Mouse (Mus musculus): Measurements from ENCODE around the gene Rybp. TPM values are rescaled to one million over a fixed set of nuclear protein-coding genes. Genes with fewer than 3 reads are reported as not detected.

Rybp gene
- 16.7 and 16.9 TPM in 2 replicates for polyA plus RNA-seq (2014; fragmentation: Nextera tagmentation; extraction: Ambion mirVana)

DNA sequence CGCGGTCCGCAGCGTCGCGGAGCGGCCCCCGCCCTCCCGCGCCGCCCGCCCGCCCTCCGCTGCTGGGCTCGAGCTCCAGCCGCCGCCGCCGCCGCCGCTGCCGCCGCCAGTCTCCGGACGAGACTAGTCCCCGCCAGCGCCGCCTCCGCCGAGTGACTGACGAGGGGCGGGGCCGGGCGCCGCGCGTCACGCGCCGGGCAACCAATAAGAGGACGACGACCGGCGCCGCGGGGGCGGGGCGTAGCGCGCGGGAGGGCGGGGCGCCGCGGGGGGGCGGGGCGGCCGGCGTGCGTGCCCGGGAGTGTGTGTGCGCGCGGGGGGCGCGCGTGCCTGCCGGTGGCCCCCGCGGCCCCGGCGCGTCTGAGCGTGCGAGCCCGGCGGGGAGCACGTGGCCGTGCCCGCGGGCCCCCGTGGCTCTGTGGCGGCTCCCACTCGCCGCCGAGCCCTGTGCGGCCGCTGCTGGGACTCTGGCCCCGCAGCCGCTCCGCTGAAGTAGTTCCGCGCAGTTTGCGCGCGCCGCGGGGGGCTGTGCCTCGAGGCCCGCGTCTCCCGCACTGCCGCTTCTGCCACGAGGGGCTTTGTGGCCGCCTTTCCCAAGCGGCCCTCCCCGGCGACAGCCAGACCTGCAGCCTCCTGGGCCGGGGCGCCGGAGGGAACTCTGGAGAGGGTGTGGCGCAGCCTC lies at the start of gene Rybp:
TSS of gene Rybp (minus strand) at position 152 of the 682 bp plus-strand sequence.
- Histone ChIP-seq H3K9ac (ENCODE audit: low read length) (peak within 1 kb of the TSS; percentile 95), H3K4me3 (ENCODE audit: low read depth, low read length) (peak within 1 kb of the TSS; percentile 68), H3K4me2 (ENCODE audit: low read length) (peak within 1 kb of the TSS; percentile 91), H3K4me1 (ENCODE audit: control insufficient read depth, insufficient read depth, low read length) (peaks cover 23% of the 10 kb centered on the region), H3K36me3 (ENCODE audit: control insufficient read depth, insufficient read depth, low read length) (no peaks in the 10 kb centered on the region), H3K27ac (ENCODE audit: low read depth, low read length) (peak within 1 kb of the TSS; percentile 98), H3K27me3 (replicated peaks; ENCODE audit: control insufficient read depth, insufficient read depth, low read length) (0 out of 2 replicates have a peak, but pooled peaks cover 2% of the 10 kb centered on the region), H3K9me3 (replicated peaks; ENCODE audit: control insufficient read depth, low read length) (no peaks in the 10 kb centered on the region; the same call in 1 of the 2 replicates)
- DNase-seq (ENCODE audit: low spot score) (peak; percentile 96), ATAC-seq (peak; percentile 97)
- WGBS: under 1% methylated on average over 52 of the region's 112 CpGs

DNA sequence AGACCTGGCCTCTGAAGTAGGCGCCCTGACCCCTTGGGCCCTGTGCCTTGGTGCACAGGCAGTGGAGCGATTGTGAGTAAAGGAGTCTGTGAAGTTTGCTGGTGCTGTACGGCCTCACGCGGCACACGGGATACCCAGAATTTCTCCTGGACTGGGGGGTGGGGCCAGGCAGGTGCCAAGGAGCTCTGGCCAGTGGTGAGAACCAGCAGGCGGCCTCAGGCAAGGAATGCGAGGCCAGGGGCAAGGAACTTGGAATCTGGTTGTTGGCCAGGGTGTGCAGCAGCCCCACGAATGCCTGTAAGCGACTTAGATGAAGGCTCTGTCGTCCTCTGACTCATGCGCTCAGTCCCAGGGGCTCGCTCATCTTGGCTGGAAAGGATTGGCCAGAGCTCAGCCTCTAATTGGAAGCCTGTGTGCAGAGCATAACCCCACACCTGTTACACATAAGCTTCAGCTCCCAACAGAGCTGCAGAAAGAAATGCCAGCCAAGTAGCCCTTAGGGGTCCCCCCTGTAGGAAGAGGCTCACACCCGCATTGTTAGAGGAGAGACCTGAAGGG lies 49.4 kb upstream of the Rybp start:
- 0 out of 2 replicates have a peak, but pooled peaks cover 4% of the 10 kb centered on the region for H3K27me3 ChIP-seq (replicated peaks; ENCODE audit: control insufficient read depth, insufficient read depth, low read length)

DNA sequence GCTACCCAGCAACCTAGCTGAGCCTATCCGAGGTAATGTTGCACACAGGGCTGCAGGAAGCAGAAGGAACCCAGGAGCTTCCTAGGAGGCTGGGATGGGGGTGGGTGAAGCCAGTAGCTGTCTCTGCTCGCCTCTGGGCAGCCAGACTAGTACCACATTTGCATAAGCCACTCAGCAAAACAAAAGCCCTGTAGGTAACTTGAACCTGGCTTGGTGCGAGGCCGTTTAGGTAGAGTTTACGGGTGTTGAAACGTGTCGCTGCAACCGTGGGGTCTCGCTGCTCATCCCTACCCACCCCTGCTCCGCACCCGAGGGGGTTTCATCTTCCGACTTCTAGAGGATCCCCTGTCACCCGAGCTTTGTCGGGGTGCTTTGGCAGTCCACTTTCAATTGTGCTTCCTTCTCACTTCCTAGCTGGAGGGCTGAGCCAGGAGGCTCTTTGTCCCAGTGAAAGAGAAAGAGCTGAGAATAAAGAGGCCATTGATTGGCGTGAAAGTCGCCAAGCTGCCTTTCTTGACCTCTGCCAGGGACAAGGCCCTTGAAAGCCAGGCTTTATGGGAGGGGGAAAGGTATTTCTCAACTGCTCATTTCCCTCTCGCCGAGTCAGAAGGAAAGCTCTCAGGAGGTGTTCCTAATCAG lies 48.3 kb upstream of the Rybp start:
- Histone ChIP-seq H3K4me1 (ENCODE audit: control insufficient read depth, insufficient read depth, low read length) (peaks cover 15% of the 10 kb centered on the region), H3K4me3 (ENCODE audit: low read depth, low read length) (no peak overlapping the region), H3K9ac (ENCODE audit: low read length) (0 out of 2 replicates have a peak overlapping the region, but pooled peaks have one; percentile 29), H3K36me3 (ENCODE audit: control insufficient read depth, insufficient read depth, low read length) (no peaks in the 10 kb centered on the region), H3K4me2 (ENCODE audit: low read length) (peak overlapping the region; percentile 29; the same call in 1 of the 2 replicates), H3K27ac (ENCODE audit: low read depth, low read length) (no peak overlapping the region), H3K27me3 (replicated peaks; ENCODE audit: control insufficient read depth, insufficient read depth, low read length) (0 out of 2 replicates have a peak, but pooled peaks cover 4% of the 10 kb centered on the region), H3K9me3 (replicated peaks; ENCODE audit: control insufficient read depth, low read length) (no peaks in the 10 kb centered on the region)
- peak; percentile 47 for DNase-seq (ENCODE audit: low spot score)
- ATAC-seq: peak; percentile 38; the same call in 1 of the 2 replicates
- 5% methylated on average over 18 of the region's 18 CpGs for WGBS

More for the DNA sequence above, 49.4 kb upstream of the Rybp start:
- Histone ChIP-seq H3K4me1 (ENCODE audit: control insufficient read depth, insufficient read depth, low read length) (peaks cover 15% of the 10 kb centered on the region), H3K9me3 (replicated peaks; ENCODE audit: control insufficient read depth, low read length) (no peaks in the 10 kb centered on the region), H3K4me2 (ENCODE audit: low read length) (no peak overlapping the region), H3K27ac (ENCODE audit: low read depth, low read length) (no peak overlapping the region), H3K9ac (ENCODE audit: low read length) (no peak overlapping the region), H3K36me3 (ENCODE audit: control insufficient read depth, insufficient read depth, low read length) (no peaks in the 10 kb centered on the region), H3K4me3 (ENCODE audit: low read depth, low read length) (no peak overlapping the region)
- 14% methylated on average over 14 of the region's 14 CpGs for WGBS
- 0 out of 2 replicates have a peak, but pooled peaks have one; percentile 36 for ATAC-seq
- peak; percentile 45 for DNase-seq (ENCODE audit: low spot score)

DNA sequence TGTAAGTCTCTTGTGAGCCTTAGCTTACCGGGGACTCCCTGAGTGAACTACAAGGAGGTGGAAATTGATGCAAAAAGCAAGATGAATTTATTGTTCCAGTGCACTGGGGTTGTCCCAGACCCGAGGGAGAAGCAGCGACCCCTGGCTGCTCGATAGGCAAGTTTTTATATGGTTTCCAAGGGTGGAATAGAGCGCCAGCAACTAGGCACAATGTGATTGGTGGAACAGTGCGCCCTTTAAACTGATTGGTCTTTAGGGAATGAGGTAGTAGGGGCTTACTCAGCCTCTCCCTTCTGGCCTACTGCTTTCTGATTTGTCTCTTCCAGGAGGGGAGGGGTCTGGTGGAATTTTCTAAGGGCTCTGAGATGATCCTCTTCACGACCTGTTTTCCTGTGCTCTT lies 46.5 kb upstream of the Rybp start:
- no peak for DNase-seq (ENCODE audit: low spot score)
- peaks cover 15% of the 10 kb centered on the region for H3K4me1 ChIP-seq (ENCODE audit: control insufficient read depth, insufficient read depth, low read length)
- ATAC-seq: no peak
- no peak overlapping the region for H3K9ac ChIP-seq (ENCODE audit: low read length)
- no peaks in the 10 kb centered on the region for H3K36me3 ChIP-seq (ENCODE audit: control insufficient read depth, insufficient read depth, low read length)
- H3K9me3 ChIP-seq (replicated peaks; ENCODE audit: control insufficient read depth, low read length): no peaks in the 10 kb centered on the region
- H3K4me3 ChIP-seq (ENCODE audit: low read depth, low read length): no peak overlapping the region
- 0 out of 2 replicates have a peak, but pooled peaks cover 4% of the 10 kb centered on the region for H3K27me3 ChIP-seq (replicated peaks; ENCODE audit: control insufficient read depth, insufficient read depth, low read length)
- H3K27ac ChIP-seq (ENCODE audit: low read depth, low read length): no peak overlapping the region
- WGBS: 79% methylated on average over 7 of the region's 7 CpGs
- H3K4me2 ChIP-seq (ENCODE audit: low read length): no peak overlapping the region

DNA sequence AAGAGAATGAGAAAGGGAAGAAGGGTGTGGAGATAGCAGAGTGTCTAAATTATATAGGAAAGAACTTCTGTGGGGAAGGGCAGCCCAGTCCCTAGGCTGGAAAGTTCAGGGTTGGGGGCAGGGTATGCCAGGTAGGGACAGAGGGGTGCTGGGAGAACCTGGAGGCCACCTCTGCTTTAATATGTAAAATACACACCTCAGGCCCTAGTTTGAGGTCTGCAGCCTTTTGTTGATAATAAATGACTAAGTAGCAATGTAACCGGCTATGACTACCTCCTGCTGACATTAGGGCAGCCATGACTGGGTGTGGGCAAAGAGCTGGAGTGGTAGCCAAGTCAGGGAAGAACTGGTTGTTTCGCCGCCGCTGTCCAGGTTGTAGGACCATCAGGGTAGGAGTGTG lies 45.2 kb upstream of the Rybp start:
- WGBS: 75% methylated on average over 4 of the region's 4 CpGs
- H3K36me3 ChIP-seq (ENCODE audit: control insufficient read depth, insufficient read depth, low read length): no peaks in the 10 kb centered on the region
- no peaks in the 10 kb centered on the region for H3K9me3 ChIP-seq (replicated peaks; ENCODE audit: control insufficient read depth, low read length)
- ATAC-seq: no peak
- H3K4me3 ChIP-seq (ENCODE audit: low read depth, low read length): no peak overlapping the region
- H3K4me1 ChIP-seq (ENCODE audit: control insufficient read depth, insufficient read depth, low read length): peaks cover 15% of the 10 kb centered on the region
- H3K9ac ChIP-seq (ENCODE audit: low read length): no peak overlapping the region
- no peak overlapping the region for H3K27ac ChIP-seq (ENCODE audit: low read depth, low read length)
- H3K27me3 ChIP-seq (replicated peaks; ENCODE audit: control insufficient read depth, insufficient read depth, low read length): 0 out of 2 replicates have a peak, but pooled peaks cover 4% of the 10 kb centered on the region
- H3K4me2 ChIP-seq (ENCODE audit: low read length): no peak overlapping the region
- DNase-seq (ENCODE audit: low spot score): no peak

DNA sequence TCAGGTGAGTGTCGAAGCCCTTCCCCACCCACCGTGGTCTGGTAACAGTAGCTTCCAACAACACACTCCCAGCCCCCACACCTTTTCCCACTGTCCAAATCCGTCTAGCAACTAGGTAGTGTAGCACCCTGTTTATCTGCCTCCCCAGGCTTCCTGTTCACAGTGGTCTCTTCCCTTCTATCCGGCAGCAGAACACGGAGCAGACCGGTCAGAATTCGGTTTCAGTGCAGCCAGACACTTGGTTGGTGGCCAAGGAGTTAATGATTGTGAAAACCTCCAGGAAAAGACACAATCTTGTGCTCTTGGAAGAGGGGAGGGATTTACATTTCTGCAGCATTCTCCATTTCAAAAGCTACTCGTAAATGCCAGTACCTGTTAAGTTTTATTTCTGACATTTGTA lies 44.3 kb upstream of the Rybp start:
- Histone ChIP-seq H3K9ac (ENCODE audit: low read length) (no peak overlapping the region), H3K9me3 (replicated peaks; ENCODE audit: control insufficient read depth, low read length) (no peaks in the 10 kb centered on the region), H3K4me2 (ENCODE audit: low read length) (no peak overlapping the region), H3K4me3 (ENCODE audit: low read depth, low read length) (no peak overlapping the region), H3K27me3 (replicated peaks; ENCODE audit: control insufficient read depth, insufficient read depth, low read length) (0 out of 2 replicates have a peak, but pooled peaks cover 4% of the 10 kb centered on the region), H3K36me3 (ENCODE audit: control insufficient read depth, insufficient read depth, low read length) (no peaks in the 10 kb centered on the region), H3K4me1 (ENCODE audit: control insufficient read depth, insufficient read depth, low read length) (peaks cover 11% of the 10 kb centered on the region), H3K27ac (ENCODE audit: low read depth, low read length) (no peak overlapping the region)
- no peak for ATAC-seq
- DNase-seq (ENCODE audit: low spot score): no peak
- 47% methylated on average over 8 of the region's 8 CpGs for WGBS

DNA sequence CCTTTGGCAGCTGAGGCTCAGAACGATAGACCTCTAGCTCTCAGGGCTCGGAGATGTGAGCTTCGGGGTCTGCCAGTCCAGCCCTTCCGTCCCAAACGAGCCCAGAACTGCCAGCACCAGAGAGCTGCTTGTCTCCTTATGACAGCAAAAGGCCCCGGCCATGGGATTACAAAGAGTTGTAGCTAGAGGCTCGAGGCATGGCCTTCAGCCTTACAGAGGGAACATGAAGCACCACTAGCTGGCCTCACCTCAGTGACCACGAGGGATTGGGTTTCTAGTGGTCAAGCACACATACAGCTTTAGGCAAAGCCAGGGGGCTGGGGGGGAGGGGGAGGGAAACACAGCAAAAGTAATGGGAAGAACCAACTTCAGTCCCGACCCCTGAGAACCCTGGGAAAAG lies 43.8 kb upstream of the Rybp start:
- no peak for ATAC-seq
- 76% methylated on average over 9 of the region's 9 CpGs for WGBS
- Histone ChIP-seq H3K9ac (ENCODE audit: low read length) (no peak overlapping the region), H3K27me3 (replicated peaks; ENCODE audit: control insufficient read depth, insufficient read depth, low read length) (0 out of 2 replicates have a peak, but pooled peaks cover 4% of the 10 kb centered on the region), H3K36me3 (ENCODE audit: control insufficient read depth, insufficient read depth, low read length) (no peaks in the 10 kb centered on the region), H3K9me3 (replicated peaks; ENCODE audit: control insufficient read depth, low read length) (no peaks in the 10 kb centered on the region), H3K4me3 (ENCODE audit: low read depth, low read length) (no peak overlapping the region), H3K4me1 (ENCODE audit: control insufficient read depth, insufficient read depth, low read length) (peaks cover 6% of the 10 kb centered on the region), H3K4me2 (ENCODE audit: low read length) (no peak overlapping the region), H3K27ac (ENCODE audit: low read depth, low read length) (no peak overlapping the region)
- no peak for DNase-seq (ENCODE audit: low spot score)

DNA sequence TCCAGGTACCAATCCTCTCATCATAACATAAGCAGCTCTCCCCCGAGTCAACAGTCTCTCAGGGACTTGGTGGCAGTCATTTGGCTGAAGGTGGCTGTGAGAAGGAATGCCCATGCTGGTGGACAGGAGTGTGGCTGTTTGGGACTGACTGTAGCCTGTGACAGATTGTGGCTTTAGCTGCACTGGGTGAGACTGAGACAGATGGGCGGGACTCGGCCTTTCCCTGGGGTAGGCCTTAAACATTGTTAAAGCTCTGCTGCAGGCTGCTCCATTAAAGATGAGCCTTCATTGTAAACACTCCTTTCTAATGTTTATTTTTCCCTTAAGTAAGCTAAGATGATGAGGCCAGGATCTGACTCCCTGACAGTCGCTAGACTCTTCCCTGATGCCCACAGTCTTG lies 42.3 kb upstream of the Rybp start:
- no peak for DNase-seq (ENCODE audit: low spot score)
- Histone ChIP-seq H3K4me3 (ENCODE audit: low read depth, low read length) (no peak overlapping the region), H3K9me3 (replicated peaks; ENCODE audit: control insufficient read depth, low read length) (no peaks in the 10 kb centered on the region), H3K4me1 (ENCODE audit: control insufficient read depth, insufficient read depth, low read length) (no peaks in the 10 kb centered on the region), H3K4me2 (ENCODE audit: low read length) (no peak overlapping the region), H3K36me3 (ENCODE audit: control insufficient read depth, insufficient read depth, low read length) (no peaks in the 10 kb centered on the region), H3K9ac (ENCODE audit: low read length) (no peak overlapping the region), H3K27ac (ENCODE audit: low read depth, low read length) (no peak overlapping the region), H3K27me3 (replicated peaks; ENCODE audit: control insufficient read depth, insufficient read depth, low read length) (no peaks in the 10 kb centered on the region)
- no peak for ATAC-seq
- WGBS: 72% methylated on average over 4 of the region's 4 CpGs
